Mouse (Mus musculus) lung, postnatal 25 days (tissue): ENCODE data around the gene Ccl7.

Source experiments
- DNase-seq: peaks from one replicate; pipeline ENCODE4 v3.0.0; 2022; ENCODE audit warnings: low spot score

The Ccl7 gene

GRCm38 (mm10) chr11:82045471-82045870, at the start of gene Ccl7:
Gene Ccl7, plus strand, starts transcription at chr11:82045712.
- peak; percentile 32 for DNase-seq

- peak; percentile 43 for DNase-seq
Observed at GRCm38 (mm10) chr11:81996172-81996841, 49.2 kb upstream of the Ccl7 start.

GRCm38 (mm10) chr11:81997085-81997484, 48.4 kb upstream of the Ccl7 start:
- DNase-seq = no peak

- DNase-seq = no peak
Observed at GRCm38 (mm10) chr11:81998646-81999045, 46.9 kb upstream of the Ccl7 start.

- DNase-seq = no peak
Observed at GRCm38 (mm10) chr11:81999469-81999868, 46.0 kb upstream of the Ccl7 start.

- no peak for DNase-seq
Observed at GRCm38 (mm10) chr11:82000581-82000980, 44.9 kb upstream of the Ccl7 start.

GRCm38 (mm10) chr11:82004810-82005209, 40.7 kb upstream of the Ccl7 start:
- DNase-seq = no peak

- DNase-seq = peak; percentile 68
Observed at GRCm38 (mm10) chr11:82006796-82007423, 38.6 kb upstream of the Ccl7 start.

- no peak for DNase-seq
Observed at GRCm38 (mm10) chr11:82010115-82010514, 35.4 kb upstream of the Ccl7 start.

- DNase-seq = peak; percentile 25
Observed at GRCm38 (mm10) chr11:82011411-82012193, 33.9 kb upstream of the Ccl7 start.

GRCm38 (mm10) chr11:82013756-82014155, 31.8 kb upstream of the Ccl7 start:
- DNase-seq = no peak

- DNase-seq = no peak
Observed at GRCm38 (mm10) chr11:82015066-82015465, 30.4 kb upstream of the Ccl7 start.

- DNase-seq = no peak
Observed at GRCm38 (mm10) chr11:82016181-82016780, 29.2 kb upstream of the Ccl7 start.

- DNase-seq = no peak
Observed at GRCm38 (mm10) chr11:82019389-82019788, 26.1 kb upstream of the Ccl7 start.

- DNase-seq = no peak
Observed at GRCm38 (mm10) chr11:82019793-82020192, 25.7 kb upstream of the Ccl7 start.

GRCm38 (mm10) chr11:82021406-82021805, 24.1 kb upstream of the Ccl7 start:
- DNase-seq = no peak

- DNase-seq = no peak
Observed at GRCm38 (mm10) chr11:82022504-82023056, 22.9 kb upstream of the Ccl7 start.

- no peak for DNase-seq
Observed at GRCm38 (mm10) chr11:82023769-82024168, 21.7 kb upstream of the Ccl7 start.

- no peak for DNase-seq
Observed at GRCm38 (mm10) chr11:82030171-82030570, 15.3 kb upstream of the Ccl7 start.

- no peak for DNase-seq
Observed at GRCm38 (mm10) chr11:82032136-82032535, 13.4 kb upstream of the Ccl7 start.

GRCm38 (mm10) chr11:82032678-82033344, 12.7 kb upstream of the Ccl7 start:
- peak; percentile 56 for DNase-seq

- no peak for DNase-seq
Observed at GRCm38 (mm10) chr11:82034446-82034845, 11.1 kb upstream of the Ccl7 start.
